Mouse (Mus musculus): Measurements from ENCODE around the gene Pld1. TPM values are rescaled to one million over a fixed set of nuclear protein-coding genes. Genes with fewer than 3 reads are reported as not detected.

The Pld1 gene
- polyA plus RNA-seq (2012; ENCODE audit: insufficient read depth, low replicate concordance), result 0.20 TPM in 1 of 2 replicates, not detected in the other

GRCm38 (mm10) chr3:27938381-27939323 is at the start of gene Pld1:
Gene Pld1, plus strand, starts transcription at chr3:27938695.
- Histone ChIP-seq H3K9me3 (0 out of 2 replicates have a peak, but pooled peaks cover 4% of the 10 kb centered on the region), H3K4me1 (peaks cover 15% of the 10 kb centered on the region), H3K4me3 (replicated peaks) (peak within 1 kb of the TSS; percentile 92), H3K36me3 (replicated peaks; ENCODE audit: low read length) (no peaks in the 10 kb centered on the region), H3K27me3 (replicated peaks) (peaks cover 29% of the 10 kb centered on the region)
- TF ChIP-seq GATA1 (IDR thresholded peaks at IDR 0.05; ENCODE audit: borderline replicate concordance, low read length) (no peak), FLI1 (IDR thresholded peaks at IDR 0.05; ENCODE audit: low read length) (no peak)

DNA sequence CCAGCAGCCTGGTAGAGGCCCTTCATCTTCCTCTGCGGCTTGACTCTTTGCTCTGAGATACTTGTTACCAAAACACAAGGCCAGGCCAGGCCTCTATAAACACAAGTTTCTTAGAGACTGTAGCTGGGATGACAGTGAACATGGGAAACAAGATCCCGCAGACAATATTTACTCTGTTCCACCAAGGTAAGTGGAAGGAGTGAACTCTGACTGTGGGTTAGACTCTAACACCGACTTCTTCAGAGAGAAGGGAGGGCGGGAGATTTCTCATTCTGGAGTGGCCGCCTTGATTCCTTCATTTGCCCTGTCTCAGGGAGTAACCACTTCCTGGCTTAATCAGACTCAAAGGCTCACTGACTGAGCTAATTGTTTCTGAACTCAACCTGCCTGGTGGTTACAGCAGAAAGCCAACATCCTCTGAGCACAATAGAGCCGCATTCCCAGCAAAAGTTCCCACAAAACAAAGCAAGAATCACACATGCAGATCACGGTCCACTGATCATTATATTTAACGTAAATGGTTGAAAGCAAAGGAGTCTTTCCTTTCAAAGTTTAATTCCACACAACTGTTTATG is 42.1 kb upstream of the Pld1 start, which contains the start of gene Tmem212:
TSS of gene Tmem212 (minus strand) at position 51 of the 575 bp plus-strand sequence.
- Histone ChIP-seq H3K27me3 (replicated peaks) (peaks cover 8% of the 10 kb centered on the region), H3K9me3 (no peaks in the 10 kb centered on the region), H3K4me1 (peaks cover 9% of the 10 kb centered on the region; the same call in 1 of the 2 replicates), H3K36me3 (replicated peaks; ENCODE audit: low read length) (no peaks in the 10 kb centered on the region), H3K4me3 (replicated peaks) (no peak within 1 kb of the TSS)
- TF ChIP-seq FLI1 (IDR thresholded peaks at IDR 0.05; ENCODE audit: low read length) (no peak), GATA1 (IDR thresholded peaks at IDR 0.05; ENCODE audit: borderline replicate concordance, low read length) (no peak)

DNA sequence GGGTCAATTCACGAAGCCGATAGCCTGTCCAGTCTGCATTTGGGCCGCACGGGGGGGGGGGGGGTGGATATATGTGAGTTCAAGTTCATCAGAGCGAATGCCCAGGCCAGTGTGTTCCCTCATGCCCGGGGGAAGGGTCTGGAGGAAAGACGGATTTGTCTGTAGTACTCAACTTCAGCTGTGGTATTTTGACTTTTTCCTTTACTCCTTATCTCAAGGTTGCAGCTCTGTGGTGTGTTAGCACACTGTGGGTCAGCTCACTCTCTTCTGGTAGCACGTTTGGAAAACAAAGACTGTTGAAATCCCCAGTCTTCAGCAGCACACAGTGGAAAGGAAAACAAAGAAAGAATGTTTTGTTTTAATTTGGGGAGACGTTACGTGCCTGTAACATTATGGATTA is 40.3 kb upstream of the Pld1 start:
- H3K36me3 ChIP-seq (replicated peaks; ENCODE audit: low read length), result no peaks in the 10 kb centered on the region
- no peak overlapping the region for H3K4me3 ChIP-seq (replicated peaks)
- peaks cover 9% of the 10 kb centered on the region; the same call in 1 of the 2 replicates for H3K4me1 ChIP-seq
- TF ChIP-seq FLI1 (IDR thresholded peaks at IDR 0.05; ENCODE audit: low read length), result no peak
- H3K9me3 ChIP-seq, result peaks cover 3% of the 10 kb centered on the region; the same call in 1 of the 2 replicates
- peaks cover 6% of the 10 kb centered on the region for H3K27me3 ChIP-seq (replicated peaks)

GRCm38 (mm10) chr3:27899012-27899726 is 39.3 kb upstream of the Pld1 start:
- TF ChIP-seq FLI1 (IDR thresholded peaks at IDR 0.05; ENCODE audit: low read length), result no peak
- H3K4me3 ChIP-seq (replicated peaks), result no peak overlapping the region
- H3K36me3 ChIP-seq (replicated peaks; ENCODE audit: low read length), result no peaks in the 10 kb centered on the region
- peaks cover 9% of the 10 kb centered on the region; the same call in 1 of the 2 replicates for H3K4me1 ChIP-seq
- H3K27me3 ChIP-seq (replicated peaks), result peaks cover 6% of the 10 kb centered on the region
- H3K9me3 ChIP-seq, result peaks cover 6% of the 10 kb centered on the region; the same call in 1 of the 2 replicates

DNA sequence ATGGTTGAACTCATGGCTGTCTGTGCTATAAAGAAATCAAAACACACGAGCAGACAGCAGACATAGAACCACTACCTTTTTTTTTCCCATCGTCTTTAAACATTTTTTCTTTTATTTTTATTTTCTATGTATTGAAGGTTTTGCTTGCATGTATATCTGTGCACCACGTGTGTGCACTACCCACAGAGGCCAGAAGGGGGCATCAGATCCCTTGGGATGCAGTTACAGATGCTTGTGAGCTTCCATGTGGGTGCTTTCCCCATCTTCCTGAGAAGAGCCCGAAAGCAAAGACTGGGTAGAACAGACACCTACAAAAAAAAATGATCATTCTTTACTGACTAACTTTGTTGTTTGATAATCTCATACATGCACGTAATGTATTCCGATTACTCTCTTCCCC is 36.6 kb upstream of the Pld1 start:
- TF ChIP-seq FLI1 (IDR thresholded peaks at IDR 0.05; ENCODE audit: low read length) (no peak), GATA1 (IDR thresholded peaks at IDR 0.05; ENCODE audit: borderline replicate concordance, low read length) (no peak)
- H3K27me3 ChIP-seq (replicated peaks), result peaks cover 5% of the 10 kb centered on the region
- H3K9me3 ChIP-seq, result peaks cover 6% of the 10 kb centered on the region; the same call in 1 of the 2 replicates
- peaks cover 9% of the 10 kb centered on the region; the same call in 1 of the 2 replicates for H3K4me1 ChIP-seq
- H3K36me3 ChIP-seq (replicated peaks; ENCODE audit: low read length), result no peaks in the 10 kb centered on the region
- H3K4me3 ChIP-seq (replicated peaks), result no peak overlapping the region

DNA sequence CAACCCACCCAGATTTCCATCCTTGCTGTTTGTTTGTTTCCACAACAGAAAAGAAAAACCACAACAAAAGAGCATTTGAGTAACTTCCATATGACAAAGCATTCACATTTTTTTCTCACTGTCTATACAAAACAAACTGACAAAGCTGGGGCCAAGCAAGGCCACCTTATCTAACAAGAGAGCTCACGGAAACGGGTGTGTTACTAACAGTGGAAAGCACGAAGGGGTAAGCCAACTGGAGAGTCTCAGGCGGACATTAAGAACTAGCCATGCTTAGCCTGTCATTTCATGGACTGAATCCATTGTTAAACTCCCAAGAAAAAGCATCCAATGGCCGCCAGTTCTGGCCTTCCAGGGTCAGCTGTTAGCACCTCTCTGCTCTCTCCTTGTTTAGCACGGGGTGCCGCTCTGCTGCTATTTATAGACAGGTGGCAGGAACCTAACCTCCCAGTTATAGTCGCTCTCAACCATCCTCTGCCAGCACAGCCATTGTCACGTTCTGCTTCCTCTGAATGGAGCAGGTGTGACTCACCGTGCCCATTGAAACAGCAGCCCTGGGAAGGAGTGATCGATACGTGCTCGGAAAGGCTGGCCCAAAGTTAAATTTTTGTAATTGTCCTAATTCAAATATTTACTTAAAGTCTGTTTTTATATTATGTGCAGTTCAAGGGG is 33.7 kb upstream of the Pld1 start:
- Histone ChIP-seq H3K36me3 (replicated peaks; ENCODE audit: low read length) (no peaks in the 10 kb centered on the region), H3K4me3 (replicated peaks) (no peak overlapping the region), H3K4me1 (no peaks in the 10 kb centered on the region; the same call in 1 of the 2 replicates), H3K9me3 (peaks cover 11% of the 10 kb centered on the region; the same call in 1 of the 2 replicates), H3K27me3 (replicated peaks) (no peaks in the 10 kb centered on the region)
- TF ChIP-seq FLI1 (IDR thresholded peaks at IDR 0.05; ENCODE audit: low read length) (no peak), GATA1 (IDR thresholded peaks at IDR 0.05; ENCODE audit: borderline replicate concordance, low read length) (no peak)

DNA sequence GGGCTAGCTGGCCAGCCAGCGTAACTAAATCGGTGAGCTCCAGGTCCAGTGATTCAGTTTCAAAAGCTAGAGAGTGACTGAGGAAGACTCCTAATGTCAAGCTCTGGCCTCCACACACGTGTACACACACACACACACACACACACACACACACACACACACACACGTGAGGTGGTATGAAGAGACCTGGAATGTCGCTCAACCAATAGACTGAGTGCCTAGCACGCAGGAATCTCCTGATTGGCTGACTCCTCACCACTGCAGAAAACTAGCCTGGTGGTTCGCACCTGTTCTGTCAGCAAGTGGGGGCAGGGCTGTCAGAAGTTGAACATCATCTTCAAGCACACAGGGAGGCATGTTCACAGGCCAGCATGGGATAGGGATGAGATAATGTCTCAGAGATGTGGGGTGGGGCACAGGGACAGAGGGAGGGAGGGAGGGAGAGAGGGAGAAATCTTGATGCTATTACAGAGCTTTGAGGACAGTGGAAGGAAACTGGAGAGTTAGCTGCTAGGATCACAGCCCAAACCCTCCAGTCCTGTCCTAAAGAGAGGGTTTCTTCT is 31.8 kb upstream of the Pld1 start:
- Histone ChIP-seq H3K36me3 (replicated peaks; ENCODE audit: low read length) (no peaks in the 10 kb centered on the region), H3K4me3 (replicated peaks) (no peak overlapping the region), H3K9me3 (peaks cover 23% of the 10 kb centered on the region), H3K4me1 (no peaks in the 10 kb centered on the region; the same call in 1 of the 2 replicates), H3K27me3 (replicated peaks) (no peaks in the 10 kb centered on the region)
- TF ChIP-seq FLI1 (IDR thresholded peaks at IDR 0.05; ENCODE audit: low read length), result no peak
- TF ChIP-seq GATA1 (IDR thresholded peaks at IDR 0.05; ENCODE audit: borderline replicate concordance, low read length), result no peak

DNA sequence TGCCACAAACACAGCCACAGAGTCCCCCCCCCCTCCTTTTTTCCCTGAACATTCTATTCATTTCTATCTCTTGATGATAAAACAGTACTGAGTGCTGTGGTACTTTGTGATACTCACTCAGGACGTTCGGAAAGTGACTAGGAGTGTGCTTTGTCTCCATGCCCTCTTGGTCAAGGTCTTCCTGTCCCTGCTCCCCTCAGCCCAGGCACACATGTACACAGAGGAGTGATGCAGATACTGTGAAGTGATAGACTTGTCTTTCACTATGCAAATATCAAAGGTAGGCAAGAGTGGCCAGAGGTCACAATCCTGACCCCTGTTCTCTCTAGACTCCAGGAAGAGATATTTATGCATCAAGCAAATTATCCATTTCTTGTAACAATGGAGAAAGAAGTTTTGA is 31.2 kb upstream of the Pld1 start:
- H3K4me1 ChIP-seq, result no peaks in the 10 kb centered on the region; the same call in 1 of the 2 replicates
- peaks cover 21% of the 10 kb centered on the region for H3K9me3 ChIP-seq
- H3K4me3 ChIP-seq (replicated peaks), result no peak overlapping the region
- no peak for TF ChIP-seq GATA1 (IDR thresholded peaks at IDR 0.05; ENCODE audit: borderline replicate concordance, low read length)
- no peak for TF ChIP-seq FLI1 (IDR thresholded peaks at IDR 0.05; ENCODE audit: low read length)
- H3K27me3 ChIP-seq (replicated peaks), result no peaks in the 10 kb centered on the region
- no peaks in the 10 kb centered on the region for H3K36me3 ChIP-seq (replicated peaks; ENCODE audit: low read length)

DNA sequence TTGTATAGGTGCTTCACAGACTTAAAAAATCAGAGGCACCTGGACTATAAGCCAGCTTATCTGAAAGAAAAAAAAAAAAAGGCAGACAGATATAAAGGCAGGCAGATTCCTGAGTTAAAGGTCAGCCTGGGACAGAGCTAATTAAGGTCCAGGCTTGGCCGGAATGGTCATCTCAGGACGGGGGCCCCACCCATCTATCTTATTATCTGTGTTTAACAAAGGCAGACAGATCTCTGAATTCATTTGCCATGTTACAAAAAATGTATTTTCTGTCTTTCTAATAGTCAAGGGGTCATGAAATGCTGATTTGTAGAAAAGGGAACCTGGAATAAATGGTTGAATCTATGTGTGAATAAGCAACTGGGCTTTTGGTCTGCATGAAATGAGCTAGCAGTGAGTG is 30.2 kb upstream of the Pld1 start:
- H3K27me3 ChIP-seq (replicated peaks), result no peaks in the 10 kb centered on the region
- H3K36me3 ChIP-seq (replicated peaks; ENCODE audit: low read length), result no peaks in the 10 kb centered on the region
- H3K4me1 ChIP-seq, result no peaks in the 10 kb centered on the region; the same call in 1 of the 2 replicates
- no peak for TF ChIP-seq GATA1 (IDR thresholded peaks at IDR 0.05; ENCODE audit: borderline replicate concordance, low read length)
- TF ChIP-seq FLI1 (IDR thresholded peaks at IDR 0.05; ENCODE audit: low read length), result no peak
- H3K9me3 ChIP-seq, result peaks cover 19% of the 10 kb centered on the region
- no peak overlapping the region for H3K4me3 ChIP-seq (replicated peaks)

All from megakaryocyte, embryonic 14.5 days (primary cell).